Mouse (Mus musculus) neural tube, embryonic 14.5 days (tissue): ENCODE data around the gene Avp. TPM values are rescaled to one million over a fixed set of nuclear protein-coding genes. Genes with fewer than 3 reads are reported as not detected.

Experiments
- ATAC-seq: fragments of 200-750 bp; cut with Nextera tagmentation; 2 replicates; pipeline ENCODE4 v1.8.0; 2017; ENCODE audit warnings: low read depth, mild to moderate bottlenecking, moderate TSS enrichment, moderate library complexity
- H3K27ac ChIP-seq: fragments of 300-500 bp; sonication (generic); 2 replicates; pipeline ENCODE4 v1.5.1; 2014; ENCODE audit warnings: low read depth, mild to moderate bottlenecking, control low read depth, low read length, moderate library complexity, mixed read lengths
- H3K27me3 ChIP-seq: fragments of 300-500 bp; sonication (generic); 2 replicates; pipeline ENCODE4 v1.6.1; 2014; ENCODE audit warnings: low read length; ENCODE audit not compliant: control insufficient read depth, insufficient read depth
- H3K36me3 ChIP-seq: fragments of 300-500 bp; sonication (generic); 2 replicates; pipeline ENCODE4 v1.6.1; 2014; ENCODE audit warnings: low read length, mixed read lengths; ENCODE audit not compliant: control insufficient read depth, insufficient read depth
- H3K4me1 ChIP-seq: fragments of 300-500 bp; sonication (generic); 2 replicates; pipeline ENCODE4 v1.6.1; 2014; ENCODE audit warnings: low read length; ENCODE audit not compliant: control insufficient read depth, insufficient read depth
- H3K4me2 ChIP-seq: fragments of 300-500 bp; sonication (generic); 2 replicates; pipeline ENCODE4 v1.6.1; 2014; ENCODE audit warnings: mild to moderate bottlenecking, low read depth, low read length, control low read depth
- H3K4me3 ChIP-seq: fragments of 300-500 bp; sonication (generic); 2 replicates; pipeline ENCODE4 v1.5.1; 2014; ENCODE audit warnings: low read depth, low read length, control low read depth, mixed read lengths
- H3K9ac ChIP-seq: fragments of 300-500 bp; sonication (generic); replicated peaks from 2 replicates; pipeline ENCODE4 v1.6.1; 2014; ENCODE audit warnings: low read depth, mild to moderate bottlenecking, control low read depth, low read length, mixed read lengths
- H3K9me3 ChIP-seq: fragments of 300-500 bp; sonication (generic); 2 replicates; pipeline ENCODE4 v1.6.1; 2016; ENCODE audit warnings: low read length; ENCODE audit not compliant: control insufficient read depth
- WGBS: fragments of 180-500 bp; shearing (Covaris S2); extraction: QIAGEN DNeasy Blood & Tissue Kit; methylation state at CpG from one replicate; pipeline ENCODE4 v1.1.7; 2014; 5-methylcytosine and 5-hydroxymethylcytosine counted together
- polyA plus RNA-seq: library from polyadenylated mRNA; unstranded; fragments of >200 nt; fragmentation: Nextera tagmentation; extraction: Ambion mirVana; gene quantifications from 2 replicates; pipeline ENCODE4 v1.2.1, GENCODE M21; 2014

The Avp gene
- polyA plus RNA-seq, 1 experiment from 2014 or later = 0.39 TPM

- Histone ChIP-seq H3K9ac (no peak overlapping the region), H3K4me2 (no peak overlapping the region), H3K36me3 (peaks cover 25% of the 10 kb centered on the region), H3K27ac (no peak overlapping the region), H3K27me3 (no peaks in the 10 kb centered on the region), H3K4me3 (no peak overlapping the region), H3K4me1 (no peaks in the 10 kb centered on the region), H3K9me3 (no peaks in the 10 kb centered on the region)
- ATAC-seq = no peak
- 89% methylated on average over 1 of the region's 1 CpGs for WGBS
Observed at GRCm38 (mm10) chr2:130595596-130595995, 13.2 kb upstream of the Avp start.

- H3K27ac ChIP-seq = no peak overlapping the region
- WGBS = 95% methylated on average over 2 of the region's 2 CpGs
- no peaks in the 10 kb centered on the region for H3K27me3 ChIP-seq
- no peak overlapping the region for H3K4me2 ChIP-seq
- H3K36me3 ChIP-seq = peaks cover 12% of the 10 kb centered on the region; the same call in 1 of the 2 replicates
- H3K9ac ChIP-seq = no peak overlapping the region
- no peak overlapping the region for H3K4me3 ChIP-seq
- no peaks in the 10 kb centered on the region for H3K4me1 ChIP-seq
- no peak for ATAC-seq
- H3K9me3 ChIP-seq = no peaks in the 10 kb centered on the region
Observed at GRCm38 (mm10) chr2:130591016-130591415, 8.7 kb upstream of the Avp start.

GRCm38 (mm10) chr2:130589761-130590160, 7.4 kb upstream of the Avp start:
- ATAC-seq = no peak
- H3K27me3 ChIP-seq = no peaks in the 10 kb centered on the region
- no peak overlapping the region for H3K4me2 ChIP-seq
- H3K27ac ChIP-seq = no peak overlapping the region
- peaks cover 12% of the 10 kb centered on the region; the same call in 1 of the 2 replicates for H3K36me3 ChIP-seq
- no peak overlapping the region for H3K4me3 ChIP-seq
- WGBS = 92% methylated on average over 2 of the region's 2 CpGs
- H3K9me3 ChIP-seq = no peaks in the 10 kb centered on the region
- no peaks in the 10 kb centered on the region for H3K4me1 ChIP-seq
- H3K9ac ChIP-seq = no peak overlapping the region

- Histone ChIP-seq H3K4me2 (no peak overlapping the region), H3K4me1 (no peaks in the 10 kb centered on the region), H3K9me3 (no peaks in the 10 kb centered on the region), H3K27me3 (no peaks in the 10 kb centered on the region), H3K36me3 (peaks cover 12% of the 10 kb centered on the region; the same call in 1 of the 2 replicates), H3K9ac (no peak overlapping the region), H3K27ac (no peak overlapping the region), H3K4me3 (no peak overlapping the region)
- 61% methylated on average over 4 of the region's 4 CpGs for WGBS
- ATAC-seq = no peak
Observed at GRCm38 (mm10) chr2:130589157-130589556, 6.8 kb upstream of the Avp start.

- no peaks in the 10 kb centered on the region for H3K9me3 ChIP-seq
- peaks cover 12% of the 10 kb centered on the region; the same call in 1 of the 2 replicates for H3K36me3 ChIP-seq
- no peak overlapping the region for H3K4me2 ChIP-seq
- H3K27ac ChIP-seq = no peak overlapping the region
- no peaks in the 10 kb centered on the region for H3K4me1 ChIP-seq
- H3K27me3 ChIP-seq = no peaks in the 10 kb centered on the region
- no peak overlapping the region for H3K4me3 ChIP-seq
- 90% methylated on average over 2 of the region's 2 CpGs for WGBS
- no peak for ATAC-seq
- no peak overlapping the region for H3K9ac ChIP-seq
Observed at GRCm38 (mm10) chr2:130588373-130588772, 6.0 kb upstream of the Avp start.

GRCm38 (mm10) chr2:130586016-130586415, 3.7 kb upstream of the Avp start:
- Histone ChIP-seq H3K36me3 (peaks cover 8% of the 10 kb centered on the region; the same call in 1 of the 2 replicates), H3K4me2 (no peak overlapping the region), H3K27ac (no peak overlapping the region), H3K9me3 (no peaks in the 10 kb centered on the region), H3K27me3 (peaks cover 6% of the 10 kb centered on the region; the same call in 1 of the 2 replicates), H3K9ac (no peak overlapping the region), H3K4me3 (no peak overlapping the region), H3K4me1 (no peaks in the 10 kb centered on the region)
- ATAC-seq = no peak
- 86% methylated on average over 6 of the region's 6 CpGs for WGBS

- H3K27me3 ChIP-seq = peaks cover 20% of the 10 kb centered on the region
- no peak overlapping the region for H3K9ac ChIP-seq
- 79% methylated on average over 10 of the region's 10 CpGs for WGBS
- no peak overlapping the region for H3K4me2 ChIP-seq
- H3K4me3 ChIP-seq = no peak overlapping the region
- H3K9me3 ChIP-seq = no peaks in the 10 kb centered on the region
- no peaks in the 10 kb centered on the region for H3K36me3 ChIP-seq
- no peak overlapping the region for H3K27ac ChIP-seq
- no peaks in the 10 kb centered on the region for H3K4me1 ChIP-seq
- ATAC-seq = no peak
Observed at GRCm38 (mm10) chr2:130583902-130584560, 1.7 kb upstream of the Avp start.

GRCm38 (mm10) chr2:130581201-130581600, 1.2 kb downstream of the Avp start:
- WGBS = 2% methylated on average over 15 of the region's 16 CpGs
- H3K9ac ChIP-seq = no peak overlapping the region

GRCm38 (mm10) chr2:130579791-130580190, 2.6 kb downstream of the Avp start:
- Histone ChIP-seq H3K27me3 (peaks cover 49% of the 10 kb centered on the region), H3K4me1 (0 out of 2 replicates have a peak, but pooled peaks cover 3% of the 10 kb centered on the region), H3K4me3 (no peak overlapping the region), H3K36me3 (no peaks in the 10 kb centered on the region), H3K4me2 (no peak overlapping the region), H3K9ac (no peak overlapping the region), H3K9me3 (no peaks in the 10 kb centered on the region), H3K27ac (no peak overlapping the region)
- no peak for ATAC-seq
- WGBS = 6% methylated on average over 8 of the region's 8 CpGs

More at GRCm38 (mm10) chr2:130581201-130581600, 1.2 kb downstream of the Avp start:
- ATAC-seq = no peak
- 0 out of 2 replicates have a peak, but pooled peaks cover 3% of the 10 kb centered on the region for H3K4me1 ChIP-seq
- no peak overlapping the region for H3K27ac ChIP-seq
- no peaks in the 10 kb centered on the region for H3K36me3 ChIP-seq
- peak overlapping the region; percentile 26 for H3K4me3 ChIP-seq
- H3K27me3 ChIP-seq = peaks cover 37% of the 10 kb centered on the region
- H3K9me3 ChIP-seq = no peaks in the 10 kb centered on the region
- H3K4me2 ChIP-seq = peak overlapping the region; percentile 32; the same call in 1 of the 2 replicates
